Mouse (Mus musculus) fibroblast of lung, adult 2 months (primary cell): ENCODE measurements around the gene Ralgps1.
"Not testable (repeated sequence)": the region's sequence is repeated elsewhere in the genome, so short reads cannot be mapped to it uniquely, and the experiment has no call there.

ENCODE experiments used
- DNase-seq: peaks from one replicate; pipeline ENCODE4 v3.0.0-alpha.2; 2011; ENCODE audit warnings: low read depth

The Ralgps1 gene

DNA sequence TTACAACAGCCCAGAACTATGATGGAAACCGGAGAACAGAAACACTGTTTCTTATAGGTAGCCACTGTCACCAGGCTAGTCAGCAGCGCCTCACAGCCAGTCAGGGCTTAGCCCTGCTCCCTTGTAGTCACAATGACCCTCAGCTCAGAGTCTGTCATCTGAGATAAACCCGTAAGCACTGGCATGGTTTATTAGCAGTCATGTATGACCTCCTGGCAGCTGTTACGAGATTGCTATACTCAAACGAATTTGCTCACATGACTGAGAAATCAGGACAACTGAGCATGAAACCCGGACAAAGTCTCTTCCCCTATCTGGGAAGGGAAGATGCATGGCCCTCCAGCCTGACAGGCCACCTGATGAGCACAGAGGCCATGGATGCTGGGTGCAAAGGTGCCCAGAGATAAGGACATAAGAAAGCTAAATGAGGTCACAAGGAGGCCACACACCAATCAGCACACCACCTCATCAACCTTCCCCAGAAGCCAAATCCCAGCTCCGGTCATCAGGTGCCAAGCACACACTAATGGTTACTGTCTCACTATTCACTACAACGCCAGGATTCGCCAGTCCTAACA is 10.1 kb downstream of the Ralgps1 start:
- DNase-seq: no peak

DNA sequence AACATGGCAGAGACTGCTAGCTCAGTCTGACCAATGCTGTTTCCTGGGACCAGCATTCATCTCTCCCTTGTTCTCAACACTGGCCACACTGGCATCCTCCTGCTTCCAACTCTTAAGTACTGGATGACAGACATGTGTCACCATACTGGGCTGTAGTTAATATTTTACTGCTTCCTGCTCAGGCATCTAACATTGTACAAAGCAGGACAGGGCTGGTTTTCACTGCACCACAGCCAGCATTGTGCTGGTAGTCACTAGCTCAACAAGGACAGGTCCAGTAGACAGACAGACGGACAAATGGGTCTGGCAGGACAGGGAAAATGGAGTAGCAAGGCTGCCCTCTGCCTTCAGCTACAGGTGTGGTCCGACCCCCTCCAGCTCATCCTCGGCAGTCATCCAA is 10.7 kb downstream of the Ralgps1 start:
- DNase-seq: no peak

DNA sequence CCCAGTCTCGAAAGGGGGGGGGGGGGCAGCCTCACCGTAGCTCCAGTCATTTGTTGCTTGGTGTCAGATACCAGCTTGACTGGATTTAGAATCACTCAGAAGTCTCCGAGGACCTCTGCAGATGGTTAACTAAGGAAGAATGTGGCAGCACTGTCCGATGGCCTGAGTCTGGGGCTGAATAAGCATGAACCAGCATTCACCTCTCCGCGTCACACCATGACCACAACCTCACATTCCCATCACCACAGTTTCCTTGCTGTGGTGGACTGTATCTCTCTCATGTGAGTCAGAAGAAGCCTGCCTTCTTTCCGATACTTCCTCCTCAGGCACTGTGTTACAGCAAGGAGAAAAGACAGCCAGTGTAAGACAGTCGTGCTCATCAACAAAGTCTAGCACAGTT is 12.1 kb downstream of the Ralgps1 start:
- no peak for DNase-seq

DNA sequence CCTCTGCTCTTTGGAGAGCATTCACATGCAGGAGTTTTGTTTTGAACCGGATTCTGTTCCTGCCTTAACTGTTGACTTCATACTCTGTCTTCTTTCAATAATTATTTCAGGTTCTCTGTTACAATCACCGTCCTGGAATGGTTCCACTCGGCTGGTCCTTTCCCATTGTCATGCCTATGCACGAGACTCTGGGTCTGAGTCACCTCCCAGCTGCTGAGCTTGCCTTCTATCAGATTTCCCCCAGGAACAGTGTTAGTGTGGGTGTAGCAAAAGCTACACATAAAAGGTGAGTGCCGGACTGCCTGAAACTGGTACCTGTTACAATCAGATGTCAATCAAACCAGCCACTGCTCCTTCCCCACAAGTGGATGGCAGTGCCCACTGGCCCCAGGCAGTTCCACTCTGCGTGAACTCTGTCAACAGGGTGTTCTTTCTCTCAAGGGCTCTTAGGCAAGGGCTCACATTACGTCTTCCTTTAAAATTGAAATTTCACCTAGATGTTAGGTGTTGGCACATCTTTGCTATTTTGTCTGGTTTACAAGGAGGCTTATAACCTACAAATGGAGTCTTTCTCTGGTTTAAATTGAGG is 13.9 kb downstream of the Ralgps1 start:
- DNase-seq: no peak

DNA sequence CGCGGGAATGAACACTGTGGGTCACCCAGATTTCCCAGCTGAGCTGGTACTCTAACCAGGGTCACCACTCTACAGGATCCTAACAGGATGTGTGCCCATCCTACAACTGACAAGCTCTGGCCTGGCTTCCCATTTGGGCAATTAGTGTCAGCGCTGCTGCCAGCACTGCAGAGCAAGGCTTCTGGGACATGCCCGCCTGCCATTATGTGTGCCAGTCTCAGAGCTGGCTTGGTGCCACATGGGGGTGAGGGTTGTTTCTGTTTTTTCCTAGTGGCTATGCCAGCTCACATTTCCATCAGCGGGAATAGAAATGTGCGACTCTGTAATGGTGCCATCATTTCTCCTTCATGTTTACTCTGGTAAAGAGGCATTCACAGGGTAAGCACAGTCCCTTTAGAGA is 15.7 kb downstream of the Ralgps1 start:
- no peak for DNase-seq

DNA sequence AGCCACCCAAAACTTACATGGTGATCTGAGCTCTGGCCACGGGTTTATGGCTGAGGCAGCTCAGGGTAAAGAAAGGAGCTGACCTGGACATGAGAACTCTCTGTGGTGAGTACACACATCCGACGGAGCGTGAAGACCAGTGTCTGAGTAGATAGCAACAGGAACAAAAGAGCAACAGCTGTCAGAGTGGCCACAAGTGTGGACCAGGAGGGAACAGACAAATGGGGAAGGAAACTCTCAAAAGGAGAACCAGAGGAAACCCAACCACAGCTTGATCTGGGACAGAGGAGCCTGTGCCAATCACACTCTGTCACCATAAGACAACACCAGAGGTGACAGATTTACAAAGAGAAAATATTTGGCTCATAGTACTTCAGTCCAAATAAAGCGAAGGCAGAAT is 17.9 kb downstream of the Ralgps1 start:
- no peak for DNase-seq

DNA sequence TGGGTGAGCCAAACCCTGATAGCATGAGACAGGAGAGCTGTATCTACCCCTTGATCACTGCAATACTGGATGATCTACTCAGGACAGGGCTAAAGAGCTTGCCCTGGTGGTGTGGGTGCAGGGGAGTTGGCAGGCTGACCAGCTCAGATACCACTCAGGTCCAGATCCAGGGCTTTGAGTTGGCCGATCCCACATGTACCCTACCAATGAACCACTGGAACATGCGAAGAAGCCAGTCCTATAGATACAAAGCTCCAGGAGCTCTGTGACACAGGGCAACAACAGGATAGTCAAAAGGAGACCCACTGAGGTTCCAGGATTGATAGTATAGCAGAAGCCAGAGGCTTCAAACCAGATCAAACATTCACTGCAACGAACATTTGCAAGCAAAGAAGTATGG is 19.8 kb downstream of the Ralgps1 start:
- no peak for DNase-seq

DNA sequence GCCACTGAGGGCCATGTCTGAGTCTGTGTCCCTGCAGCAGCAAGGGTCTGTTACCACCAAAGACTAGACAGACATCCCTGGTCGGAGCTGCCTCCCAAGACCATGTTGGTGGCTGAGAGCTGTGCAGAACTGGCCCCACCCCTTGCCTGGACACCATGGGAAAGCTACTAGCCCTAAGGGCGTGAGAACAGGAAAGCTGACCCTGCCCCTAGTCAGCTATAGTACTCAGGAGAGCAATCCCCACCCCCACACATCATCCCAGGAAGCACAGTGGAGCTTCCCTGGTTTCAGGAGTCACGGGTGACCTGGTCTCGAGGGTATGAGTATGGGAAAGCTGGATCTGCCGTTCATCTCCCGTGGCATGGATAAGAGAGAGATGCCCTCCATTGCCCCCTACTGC is 20.4 kb downstream of the Ralgps1 start:
- no peak for DNase-seq

DNA sequence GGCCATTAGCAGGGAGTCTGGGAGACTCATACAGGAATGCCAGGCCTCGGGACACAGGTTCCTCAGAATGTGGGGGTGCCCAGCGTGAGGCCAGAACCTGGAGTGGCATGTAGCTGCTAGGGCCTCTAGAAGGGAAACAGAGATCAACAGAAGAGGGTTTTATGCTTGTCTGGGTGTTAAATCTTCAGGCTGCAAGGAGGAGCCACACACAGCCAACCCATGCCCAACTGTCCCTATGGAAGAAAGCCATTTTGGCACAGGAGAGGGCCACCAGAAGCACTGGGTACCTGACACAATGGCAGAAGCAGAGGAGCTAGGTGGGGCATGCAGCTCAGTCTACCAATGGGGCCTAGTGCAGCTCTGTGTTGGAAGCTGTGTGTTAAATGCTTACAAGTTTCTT is 21.7 kb downstream of the Ralgps1 start:
- no peak for DNase-seq

DNA sequence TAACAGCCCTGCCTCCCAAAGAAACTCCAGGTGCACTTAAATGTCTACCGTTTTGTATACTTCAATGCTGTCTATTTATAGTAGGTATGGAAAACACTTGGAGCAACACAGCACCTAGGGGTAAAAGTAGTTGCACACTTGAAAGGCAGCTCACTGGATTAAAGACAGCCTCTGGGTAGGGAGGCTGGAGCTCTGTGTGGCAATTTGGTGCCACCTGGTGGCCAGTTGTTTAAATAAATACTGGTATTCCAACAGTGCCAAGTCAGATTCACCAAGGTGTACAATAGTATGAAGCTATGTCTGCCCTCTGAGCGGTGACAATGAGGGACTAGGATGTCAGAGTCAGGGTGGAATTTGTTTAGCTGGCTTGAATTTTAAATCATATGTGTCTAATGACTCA is 22.2 kb downstream of the Ralgps1 start:
- no peak for DNase-seq

DNA sequence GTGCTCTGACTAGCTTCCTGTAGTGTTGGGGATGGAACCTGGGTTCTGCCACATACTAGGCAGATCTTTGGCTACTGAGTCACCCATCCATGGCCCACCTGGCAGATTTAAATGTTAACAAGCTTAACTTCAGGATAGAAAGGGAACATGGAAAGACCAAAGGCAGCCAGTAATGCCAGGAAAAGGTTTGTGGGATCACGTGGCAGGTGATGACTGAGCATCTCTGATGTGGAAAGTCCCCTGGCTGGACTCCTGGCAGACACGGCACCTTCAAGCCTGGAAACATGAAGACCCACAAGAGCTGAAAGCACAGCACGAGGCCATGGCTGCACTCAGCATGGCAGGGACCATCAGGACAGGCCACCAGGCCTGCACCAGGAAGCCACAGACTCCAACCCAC is 23.0 kb downstream of the Ralgps1 start:
- no peak for DNase-seq

DNA sequence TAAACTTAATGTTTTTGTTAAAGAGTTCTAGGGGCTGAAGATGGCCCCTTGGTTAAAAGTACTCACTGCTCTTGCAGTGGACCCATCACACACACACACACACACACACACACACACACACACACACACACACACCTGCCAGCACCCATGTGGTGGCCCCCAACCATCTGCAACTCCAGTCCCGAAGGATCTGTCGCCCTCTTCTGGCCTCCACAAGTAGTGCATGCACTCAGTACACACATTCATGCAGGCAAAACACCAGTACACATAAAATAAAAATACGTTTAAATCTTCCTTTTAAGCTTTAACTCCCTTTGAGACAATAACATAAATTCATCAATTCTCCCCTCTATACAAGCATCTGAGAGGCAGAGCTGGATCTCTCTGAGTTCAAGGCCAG is 23.7 kb downstream of the Ralgps1 start:
- DNase-seq: no peak

DNA sequence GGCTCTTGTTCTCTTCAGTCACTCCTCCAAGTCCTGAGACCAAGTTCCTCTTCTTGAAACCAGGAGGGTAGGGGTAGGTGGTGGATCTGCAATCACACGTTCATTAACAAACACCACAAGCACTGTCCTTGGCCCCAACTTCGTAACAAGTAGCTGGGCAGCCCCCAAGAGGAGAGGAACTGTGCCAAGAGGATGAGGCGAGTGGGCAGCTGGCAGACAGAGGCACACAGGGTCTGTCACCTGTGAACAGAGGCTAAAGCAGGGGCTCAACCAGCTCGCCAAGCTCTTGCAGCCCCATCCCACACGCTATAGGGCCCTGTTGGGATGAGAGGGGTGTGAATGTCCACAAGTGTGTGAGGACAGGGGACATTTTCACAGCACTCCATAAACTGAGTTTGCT is 24.5 kb downstream of the Ralgps1 start:
- DNase-seq: no peak

DNA sequence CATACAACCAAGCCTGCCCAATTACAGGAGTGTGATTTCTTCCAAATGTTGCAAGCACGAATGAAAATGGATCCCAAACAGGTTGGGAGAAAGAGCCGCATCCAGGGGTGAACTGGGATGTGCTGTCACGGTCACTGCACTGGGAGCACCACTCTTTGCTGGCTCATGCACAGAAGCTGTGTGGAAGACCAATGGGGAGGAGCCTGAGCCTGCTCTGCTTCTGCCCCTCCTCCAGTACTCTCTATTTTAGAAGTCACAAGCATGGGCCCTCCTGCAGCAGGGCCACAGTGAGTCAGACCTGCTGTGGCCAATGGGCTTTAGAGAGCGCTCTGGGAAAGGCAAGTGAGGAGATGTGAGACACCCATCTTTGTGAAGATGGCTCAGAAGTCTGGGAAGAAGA is 25.3 kb downstream of the Ralgps1 start:
- DNase-seq: no peak

DNA sequence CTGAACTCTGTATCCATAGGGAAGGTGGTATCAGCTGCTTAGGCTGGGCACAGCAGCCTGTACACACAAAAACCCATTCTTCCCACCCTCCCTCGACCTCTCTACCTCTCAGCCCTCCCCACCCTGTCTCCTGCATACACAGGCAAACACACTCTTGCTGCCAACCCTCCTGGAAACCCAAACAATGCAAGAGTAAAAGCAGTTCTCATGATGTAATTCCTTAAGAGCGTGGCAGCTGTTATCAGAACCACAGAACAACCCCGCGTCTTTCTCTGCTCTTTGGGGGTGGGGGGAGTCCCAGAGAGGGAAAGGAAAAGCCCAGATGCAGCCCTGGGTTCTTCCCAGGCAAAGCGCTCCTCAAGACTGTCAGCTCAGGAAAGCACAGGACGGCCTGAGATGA is 25.8 kb downstream of the Ralgps1 start:
- no peak for DNase-seq

DNA sequence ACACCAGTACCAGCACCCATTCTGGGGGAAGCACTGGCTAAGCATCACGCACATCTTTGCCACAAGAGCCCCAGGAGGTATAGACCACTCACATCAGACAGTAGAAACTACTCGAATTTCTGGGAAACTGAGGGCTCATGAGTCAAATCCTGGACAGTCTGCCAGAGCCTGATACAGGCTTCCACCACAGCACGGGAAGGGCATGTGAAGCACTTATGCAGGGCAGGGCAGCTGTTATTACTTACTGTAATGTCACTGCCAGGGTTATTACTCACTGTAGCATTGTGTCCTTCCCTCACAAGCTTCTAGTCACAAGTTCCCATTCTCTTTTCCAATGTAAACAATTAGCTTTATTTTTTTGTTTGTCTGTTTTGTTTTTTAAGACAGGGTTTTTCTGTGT is 27.9 kb downstream of the Ralgps1 start:
- no peak for DNase-seq

DNA sequence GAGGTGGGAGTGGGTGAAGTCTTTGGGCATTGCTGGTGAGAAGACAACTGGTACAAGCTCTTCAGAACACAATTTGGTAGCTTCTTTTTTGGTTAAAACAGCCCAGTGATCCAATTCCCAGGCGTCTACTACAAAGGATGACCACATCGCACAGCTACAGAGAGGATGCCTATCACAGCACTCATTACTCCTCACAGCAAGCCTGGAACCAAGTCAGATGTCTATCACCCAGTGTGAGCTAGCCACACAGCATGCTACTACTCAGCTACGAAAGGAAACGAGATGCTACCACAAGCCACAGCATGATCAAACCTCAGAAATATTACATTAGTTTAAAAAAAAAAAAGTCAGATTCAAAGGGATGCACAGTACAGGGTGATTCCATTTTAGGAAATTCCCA is 29.1 kb downstream of the Ralgps1 start:
- no peak for DNase-seq

DNA sequence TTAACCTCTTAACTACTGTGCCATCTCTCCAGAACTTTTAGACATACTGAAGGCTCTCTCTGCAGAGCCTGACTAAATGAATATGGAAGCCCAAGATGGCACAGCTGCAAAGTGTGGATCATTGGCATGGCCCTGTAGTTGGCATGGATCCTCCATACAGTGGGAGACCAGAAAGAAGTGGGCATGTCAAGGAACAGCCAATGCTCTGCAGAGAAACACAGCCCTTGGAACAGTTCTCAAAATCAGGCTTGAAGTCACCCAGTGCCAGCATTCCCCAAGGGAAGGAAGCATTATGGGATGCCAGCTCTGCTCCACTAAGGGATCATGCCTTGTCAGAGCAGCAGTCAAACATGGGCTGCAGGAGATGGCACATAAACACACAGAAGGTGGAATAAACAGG is 35.5 kb downstream of the Ralgps1 start:
- no peak for DNase-seq

DNA sequence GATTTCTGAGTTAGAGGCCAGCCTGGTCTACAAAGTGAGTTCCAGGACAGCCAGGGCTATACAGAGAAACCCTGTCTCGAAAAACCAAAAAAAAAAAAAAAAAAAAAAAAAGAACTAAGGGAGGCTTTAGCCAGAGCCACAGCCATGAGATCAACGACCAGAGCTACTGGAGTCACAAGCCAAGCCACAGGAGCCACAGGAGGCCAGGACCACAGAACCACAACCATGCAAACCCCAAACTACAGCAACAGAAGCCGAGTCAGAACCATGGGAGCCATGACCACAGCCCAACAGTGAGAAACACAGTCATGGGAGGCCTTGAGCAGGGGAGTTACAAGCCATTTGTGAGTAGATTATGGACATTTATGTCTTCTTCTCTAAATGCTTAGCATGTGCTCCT is 41.7 kb downstream of the Ralgps1 start:
- DNase-seq: no peak

DNA sequence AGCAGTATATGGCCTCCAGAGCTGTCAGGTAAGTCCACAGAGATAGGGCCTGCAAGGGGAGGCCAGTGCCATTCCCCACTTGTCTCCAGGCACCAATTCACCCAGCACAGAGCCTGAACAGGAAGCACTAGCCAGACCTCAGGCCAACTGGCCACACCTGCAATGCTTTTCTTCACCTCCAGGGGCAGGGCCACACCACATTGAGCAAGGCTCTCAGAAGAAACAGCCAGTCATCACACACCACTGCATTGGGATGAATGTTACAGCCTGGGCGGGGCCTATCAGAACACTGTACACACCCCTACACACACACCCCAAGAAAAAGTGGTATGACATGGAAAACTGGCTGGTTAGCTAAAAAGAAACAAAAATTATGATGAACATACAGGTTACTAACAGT is 42.3 kb downstream of the Ralgps1 start:
- DNase-seq: no peak

DNA sequence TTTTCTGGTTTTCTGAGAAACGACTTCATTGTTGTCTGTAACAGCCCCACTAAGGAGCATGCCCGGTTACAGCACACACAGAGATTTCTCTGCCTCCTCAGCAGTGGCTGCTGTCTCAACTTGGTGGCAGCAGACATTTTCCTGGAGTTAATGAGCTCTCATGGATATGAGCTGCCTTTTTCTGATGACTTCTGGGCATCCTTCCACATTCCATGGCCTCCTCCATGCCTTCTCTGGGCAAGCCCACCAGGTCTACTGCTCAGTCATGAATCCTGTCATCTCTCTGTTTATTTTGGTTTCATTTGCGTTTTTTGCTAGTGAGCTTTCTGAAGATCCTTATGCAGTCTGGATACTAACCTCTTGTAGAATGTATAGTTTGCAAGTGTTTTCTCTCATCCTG is 45.9 kb downstream of the Ralgps1 start:
- DNase-seq: no peak

DNA sequence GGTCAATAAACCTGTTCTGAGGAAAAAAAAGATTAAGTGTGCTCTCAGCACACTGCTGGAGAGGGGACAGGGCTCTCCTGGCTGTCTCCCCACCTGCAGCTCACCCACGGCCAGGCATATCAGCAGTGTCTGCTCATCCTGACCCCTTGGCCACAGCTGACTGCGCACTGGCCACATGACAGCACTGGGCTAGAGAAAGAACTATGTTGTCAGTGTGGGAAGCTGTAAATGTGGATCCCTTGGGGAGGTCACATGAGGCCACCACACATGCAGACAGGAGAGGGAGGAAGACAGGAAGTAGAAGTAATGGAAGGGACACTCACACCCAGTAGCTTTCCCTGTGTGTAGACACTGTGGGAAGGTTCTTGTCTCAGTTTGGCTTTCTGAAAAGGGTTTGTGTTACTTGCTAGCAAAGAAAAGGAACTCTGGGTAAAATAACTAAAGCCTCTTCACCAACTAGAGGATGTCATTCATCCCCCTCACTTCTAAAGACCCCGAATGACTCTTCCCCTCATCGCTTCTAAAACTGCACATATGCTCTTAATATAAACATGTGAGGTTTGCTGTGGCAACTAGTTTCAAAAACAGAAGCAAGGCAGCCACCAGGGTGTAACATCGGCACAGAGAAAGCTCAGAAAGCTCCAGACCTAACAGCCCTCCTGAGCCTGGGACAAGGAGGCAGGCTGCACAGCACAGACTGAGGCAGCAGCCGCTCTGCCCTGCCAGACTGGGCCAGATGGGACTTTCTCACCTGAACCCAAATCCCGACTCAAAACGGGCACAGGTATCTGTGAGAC is 47.3 kb downstream of the Ralgps1 start:
- no peak for DNase-seq

DNA sequence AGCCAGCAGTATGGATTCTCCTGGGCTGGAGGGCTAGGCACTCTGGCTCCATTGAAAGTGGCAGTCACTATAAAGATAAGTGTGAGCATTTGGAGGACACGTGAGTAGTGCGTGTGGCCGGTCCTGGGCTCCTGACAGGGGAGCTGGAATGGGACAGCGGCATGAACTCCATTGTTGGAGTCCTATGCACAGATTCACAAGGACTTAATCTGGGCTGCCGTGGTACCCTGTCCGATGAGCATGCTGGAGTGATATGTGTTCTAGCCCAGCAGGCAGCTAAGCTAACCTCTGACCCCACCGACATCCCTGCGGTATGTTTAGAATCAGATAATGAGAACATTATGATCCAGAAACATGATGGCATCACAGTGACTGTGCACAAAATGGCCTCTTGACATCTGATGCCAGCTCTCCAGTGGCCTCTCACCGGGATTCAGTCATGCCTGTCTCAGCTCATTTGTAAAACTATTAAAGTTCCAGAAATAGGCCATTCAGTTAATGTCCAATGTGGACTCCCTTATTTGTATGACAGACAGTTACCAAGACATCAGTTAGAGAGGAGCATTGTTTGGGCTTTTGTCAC is 48.2 kb downstream of the Ralgps1 start:
- DNase-seq: not testable (repeated sequence)
